Mouse (Mus musculus) heart, adult 10 weeks (tissue): ENCODE measurements around the gene Ermn. TPM values are rescaled to one million over a fixed set of nuclear protein-coding genes. Genes with fewer than 3 reads are reported as not detected.

ENCODE experiments used
- polyA plus RNA-seq: library from polyadenylated mRNA; stranded (reverse); fragments of 350-450 nt; fragmentation: Illumina TruSeq; extraction: RNeasy Lipid Tissue Mini Kit (QIAGEN cat#74804); gene quantifications from one replicate; pipeline ENCODE4 v1.2.3, GENCODE M21; 2014; ENCODE audit warnings: low read depth, low replicate concordance

Ermn gene
- not detected for polyA plus RNA-seq

GRCm38 (mm10) chr2:58052821-58053581, at the start of gene Ermn:
TSS of gene Ermn (minus strand) at chr2:58052864.

GRCm38 (mm10) chr2:57997752-57998430, 54.8 kb downstream of the Ermn start, which contains the start of gene Galnt5:
TSS of gene Galnt5 (plus strand) at chr2:57997884.

Other genes starting within 250 kb of the Ermn start
- 0.16 TPM for gene Galnt5, start 55.0 kb downstream of the Ermn start, polyA plus RNA-seq
- 0.42 TPM for gene Cytip, start 142.7 kb upstream of the Ermn start, polyA plus RNA-seq